Mouse (Mus musculus): ENCODE results near the gene Sept9. TPM values are rescaled to one million over a fixed set of nuclear protein-coding genes. Genes with fewer than 3 reads are reported as not detected.

The Sept9 gene
- polyA plus RNA-seq, 1 experiment from 2014 or later = 111 TPM

GRCm38 (mm10) chr11:117314520-117314919 lies 115.1 kb downstream of the Sept9 start:
- H3K4me1 ChIP-seq (replicated peaks; ENCODE audit: control insufficient read depth, insufficient read depth, low read length) = peaks cover 69% of the 10 kb centered on the region
- H3K4me2 ChIP-seq = no peak overlapping the region
- no peaks in the 10 kb centered on the region for H3K9me3 ChIP-seq (ENCODE audit: control insufficient read depth, low read length)
- H3K27ac ChIP-seq (ENCODE audit: low read depth, low read length) = no peak overlapping the region
- no peaks in the 10 kb centered on the region for H3K27me3 ChIP-seq (replicated peaks; ENCODE audit: control insufficient read depth, insufficient read depth, low read length)
- H3K36me3 ChIP-seq (ENCODE audit: control insufficient read depth, insufficient read depth, low read length) = no peaks in the 10 kb centered on the region
- no peak for DNase-seq (ENCODE audit: low spot score)
- no peak overlapping the region for H3K4me3 ChIP-seq (ENCODE audit: low read depth, low read length)
- no peak overlapping the region for H3K9ac ChIP-seq (ENCODE audit: low read depth, low read length)
- WGBS = 85% methylated on average over 8 of the region's 8 CpGs
- ATAC-seq (replicated peaks; ENCODE audit: low FRiP score) = no peak

GRCm38 (mm10) chr11:117315309-117315708 lies 115.8 kb downstream of the Sept9 start:
- ATAC-seq (replicated peaks; ENCODE audit: low FRiP score) = no peak

GRCm38 (mm10) chr11:117316441-117317331 lies 117.2 kb downstream of the Sept9 start:
- H3K4me1 ChIP-seq (replicated peaks; ENCODE audit: control insufficient read depth, insufficient read depth, low read length) = peaks cover 82% of the 10 kb centered on the region
- H3K27me3 ChIP-seq (replicated peaks; ENCODE audit: control insufficient read depth, insufficient read depth, low read length) = no peaks in the 10 kb centered on the region
- H3K4me3 ChIP-seq (ENCODE audit: low read depth, low read length) = peak overlapping the region; percentile 31; the same call in 1 of the 2 replicates
- WGBS = 44% methylated on average over 16 of the region's 16 CpGs
- peak overlapping the region; percentile 62 for H3K4me2 ChIP-seq
- ATAC-seq (replicated peaks; ENCODE audit: low FRiP score) (no peak), DNase-seq (ENCODE audit: low spot score) (no peak)
- peak overlapping the region; percentile 63 for H3K9ac ChIP-seq (ENCODE audit: low read depth, low read length)
- no peaks in the 10 kb centered on the region for H3K9me3 ChIP-seq (ENCODE audit: control insufficient read depth, low read length)
- H3K27ac ChIP-seq (ENCODE audit: low read depth, low read length) = peak overlapping the region; percentile 89
- no peaks in the 10 kb centered on the region for H3K36me3 ChIP-seq (ENCODE audit: control insufficient read depth, insufficient read depth, low read length)

More at GRCm38 (mm10) chr11:117315309-117315708, 115.8 kb downstream of the Sept9 start:
- H3K4me3 ChIP-seq (ENCODE audit: low read depth, low read length) = no peak overlapping the region
- H3K9ac ChIP-seq (ENCODE audit: low read depth, low read length) = no peak overlapping the region
- peaks cover 72% of the 10 kb centered on the region for H3K4me1 ChIP-seq (replicated peaks; ENCODE audit: control insufficient read depth, insufficient read depth, low read length)
- 82% methylated on average over 11 of the region's 11 CpGs for WGBS
- H3K27ac ChIP-seq (ENCODE audit: low read depth, low read length) = no peak overlapping the region
- H3K36me3 ChIP-seq (ENCODE audit: control insufficient read depth, insufficient read depth, low read length) = no peaks in the 10 kb centered on the region
- DNase-seq (ENCODE audit: low spot score) = no peak
- H3K27me3 ChIP-seq (replicated peaks; ENCODE audit: control insufficient read depth, insufficient read depth, low read length) = no peaks in the 10 kb centered on the region
- H3K4me2 ChIP-seq = no peak overlapping the region
- H3K9me3 ChIP-seq (ENCODE audit: control insufficient read depth, low read length) = no peaks in the 10 kb centered on the region

GRCm38 (mm10) chr11:117317429-117318101 lies 118.1 kb downstream of the Sept9 start:
- WGBS = 16% methylated on average over 20 of the region's 20 CpGs
- H3K4me2 ChIP-seq = peak overlapping the region; percentile 62
- no peaks in the 10 kb centered on the region for H3K27me3 ChIP-seq (replicated peaks; ENCODE audit: control insufficient read depth, insufficient read depth, low read length)
- peak overlapping the region; percentile 31 for H3K4me3 ChIP-seq (ENCODE audit: low read depth, low read length)
- DNase-seq (ENCODE audit: low spot score) = no peak
- no peaks in the 10 kb centered on the region for H3K36me3 ChIP-seq (ENCODE audit: control insufficient read depth, insufficient read depth, low read length)
- peak overlapping the region; percentile 89 for H3K27ac ChIP-seq (ENCODE audit: low read depth, low read length)
- peak overlapping the region; percentile 63 for H3K9ac ChIP-seq (ENCODE audit: low read depth, low read length)
- H3K4me1 ChIP-seq (replicated peaks; ENCODE audit: control insufficient read depth, insufficient read depth, low read length) = peaks cover 79% of the 10 kb centered on the region
- ATAC-seq (replicated peaks; ENCODE audit: low FRiP score) = no peak
- H3K9me3 ChIP-seq (ENCODE audit: control insufficient read depth, low read length) = no peaks in the 10 kb centered on the region

GRCm38 (mm10) chr11:117318202-117318601 lies 118.7 kb downstream of the Sept9 start:
- Histone ChIP-seq H3K4me1 (replicated peaks; ENCODE audit: control insufficient read depth, insufficient read depth, low read length) (peaks cover 80% of the 10 kb centered on the region), H3K9me3 (ENCODE audit: control insufficient read depth, low read length) (no peaks in the 10 kb centered on the region), H3K9ac (ENCODE audit: low read depth, low read length) (peak overlapping the region; percentile 63; the same call in 1 of the 2 replicates), H3K27me3 (replicated peaks; ENCODE audit: control insufficient read depth, insufficient read depth, low read length) (no peaks in the 10 kb centered on the region), H3K27ac (ENCODE audit: low read depth, low read length) (peak overlapping the region; percentile 89), H3K4me2 (peak overlapping the region; percentile 12; the same call in 1 of the 2 replicates), H3K4me3 (ENCODE audit: low read depth, low read length) (no peak overlapping the region), H3K36me3 (ENCODE audit: control insufficient read depth, insufficient read depth, low read length) (no peaks in the 10 kb centered on the region; the same call in 1 of the 2 replicates)
- ATAC-seq (replicated peaks; ENCODE audit: low FRiP score) = peak; percentile 30; the same call in 1 of the 2 replicates
- 37% methylated on average over 3 of the region's 3 CpGs for WGBS
- DNase-seq (ENCODE audit: low spot score) = no peak

- peak overlapping the region; percentile 46 for H3K9ac ChIP-seq (ENCODE audit: low read depth, low read length)
- ATAC-seq (replicated peaks; ENCODE audit: low FRiP score) = peak; percentile 32; the same call in 1 of the 2 replicates
- WGBS = 28% methylated on average over 12 of the region's 12 CpGs
Measured at GRCm38 (mm10) chr11:117318731-117319542, 119.5 kb downstream of the Sept9 start.

GRCm38 (mm10) chr11:117319543-117320335 lies 120.3 kb downstream of the Sept9 start:
- Histone ChIP-seq H3K4me2 (peak overlapping the region; percentile 58), H3K9ac (ENCODE audit: low read depth, low read length) (peak overlapping the region; percentile 46; the same call in 1 of the 2 replicates), H3K27ac (ENCODE audit: low read depth, low read length) (peak overlapping the region; percentile 89), H3K4me3 (ENCODE audit: low read depth, low read length) (peak overlapping the region; percentile 25; the same call in 1 of the 2 replicates), H3K9me3 (ENCODE audit: control insufficient read depth, low read length) (no peaks in the 10 kb centered on the region), H3K36me3 (ENCODE audit: control insufficient read depth, insufficient read depth, low read length) (no peaks in the 10 kb centered on the region; the same call in 1 of the 2 replicates), H3K4me1 (replicated peaks; ENCODE audit: control insufficient read depth, insufficient read depth, low read length) (peaks cover 90% of the 10 kb centered on the region), H3K27me3 (replicated peaks; ENCODE audit: control insufficient read depth, insufficient read depth, low read length) (no peaks in the 10 kb centered on the region)
- 12% methylated on average over 15 of the region's 15 CpGs for WGBS
- DNase-seq (ENCODE audit: low spot score) (peak; percentile 70), ATAC-seq (replicated peaks; ENCODE audit: low FRiP score) (peak; percentile 63)

More at GRCm38 (mm10) chr11:117318731-117319542, 119.5 kb downstream of the Sept9 start:
- DNase-seq (ENCODE audit: low spot score) = no peak
- peak overlapping the region; percentile 58 for H3K4me2 ChIP-seq
- H3K27ac ChIP-seq (ENCODE audit: low read depth, low read length) = peak overlapping the region; percentile 89
- no peaks in the 10 kb centered on the region for H3K9me3 ChIP-seq (ENCODE audit: control insufficient read depth, low read length)
- peak overlapping the region; percentile 11; the same call in 1 of the 2 replicates for H3K4me3 ChIP-seq (ENCODE audit: low read depth, low read length)
- no peaks in the 10 kb centered on the region; the same call in 1 of the 2 replicates for H3K36me3 ChIP-seq (ENCODE audit: control insufficient read depth, insufficient read depth, low read length)
- H3K27me3 ChIP-seq (replicated peaks; ENCODE audit: control insufficient read depth, insufficient read depth, low read length) = no peaks in the 10 kb centered on the region
- H3K4me1 ChIP-seq (replicated peaks; ENCODE audit: control insufficient read depth, insufficient read depth, low read length) = peaks cover 85% of the 10 kb centered on the region
